Mouse (Mus musculus): ENCODE measurements around the gene Tbx15. TPM values are rescaled to one million over a fixed set of nuclear protein-coding genes. Genes with fewer than 3 reads are reported as not detected.

The Tbx15 gene
- polyA plus RNA-seq, 1 experiment, result 1.5 TPM

GRCm38 (mm10) chr3:99263471-99263903 lies 23.3 kb downstream of the Tbx15 start:
- H3K4me3 ChIP-seq (ENCODE audit: insufficient read depth, low read length), result no peak overlapping the region
- no peak overlapping the region for H3K27ac ChIP-seq (ENCODE audit: insufficient read depth, low read length)
- H3K4me1 ChIP-seq (ENCODE audit: control insufficient read depth, insufficient read depth, low read length), result no peaks in the 10 kb centered on the region
- no peak for TF ChIP-seq POLR2A (IDR thresholded peaks at IDR 0.05; ENCODE audit: extremely low read depth, insufficient read depth, low read length)
- TF ChIP-seq CTCF (IDR thresholded peaks at IDR 0.05; ENCODE audit: extremely low read depth, insufficient read depth, low read length), result no peak

- H3K4me1 ChIP-seq (ENCODE audit: control insufficient read depth, insufficient read depth, low read length), result no peaks in the 10 kb centered on the region
- TF ChIP-seq CTCF (IDR thresholded peaks at IDR 0.05; ENCODE audit: extremely low read depth, insufficient read depth, low read length), result no peak
- no peak for TF ChIP-seq POLR2A (IDR thresholded peaks at IDR 0.05; ENCODE audit: extremely low read depth, insufficient read depth, low read length)
Observed at GRCm38 (mm10) chr3:99264695-99265094, 24.5 kb downstream of the Tbx15 start.

GRCm38 (mm10) chr3:99266752-99267303 lies 26.6 kb downstream of the Tbx15 start:
- Histone ChIP-seq H3K27ac (ENCODE audit: insufficient read depth, low read length) (no peak overlapping the region), H3K4me3 (ENCODE audit: insufficient read depth, low read length) (no peak overlapping the region), H3K4me1 (ENCODE audit: control insufficient read depth, insufficient read depth, low read length) (no peaks in the 10 kb centered on the region)
- TF ChIP-seq POLR2A (IDR thresholded peaks at IDR 0.05; ENCODE audit: extremely low read depth, insufficient read depth, low read length), result no peak
- no peak for TF ChIP-seq CTCF (IDR thresholded peaks at IDR 0.05; ENCODE audit: extremely low read depth, insufficient read depth, low read length)

More at GRCm38 (mm10) chr3:99264695-99265094, 24.5 kb downstream of the Tbx15 start:
- Histone ChIP-seq H3K27ac (ENCODE audit: insufficient read depth, low read length) (no peak overlapping the region), H3K4me3 (ENCODE audit: insufficient read depth, low read length) (no peak overlapping the region)

GRCm38 (mm10) chr3:99277973-99278580 lies 37.9 kb downstream of the Tbx15 start:
- no peak overlapping the region for H3K27ac ChIP-seq (ENCODE audit: insufficient read depth, low read length)
- TF ChIP-seq POLR2A (IDR thresholded peaks at IDR 0.05; ENCODE audit: extremely low read depth, insufficient read depth, low read length) (no peak), CTCF (IDR thresholded peaks at IDR 0.05; ENCODE audit: extremely low read depth, insufficient read depth, low read length) (no peak)
- no peaks in the 10 kb centered on the region for H3K4me1 ChIP-seq (ENCODE audit: control insufficient read depth, insufficient read depth, low read length)
- no peak overlapping the region for H3K4me3 ChIP-seq (ENCODE audit: insufficient read depth, low read length)

- no peak for TF ChIP-seq CTCF (IDR thresholded peaks at IDR 0.05; ENCODE audit: extremely low read depth, insufficient read depth, low read length)
- TF ChIP-seq POLR2A (IDR thresholded peaks at IDR 0.05; ENCODE audit: extremely low read depth, insufficient read depth, low read length), result no peak
- Histone ChIP-seq H3K27ac (ENCODE audit: insufficient read depth, low read length) (no peak overlapping the region), H3K4me3 (ENCODE audit: insufficient read depth, low read length) (no peak overlapping the region), H3K4me1 (ENCODE audit: control insufficient read depth, insufficient read depth, low read length) (no peaks in the 10 kb centered on the region)
Observed at GRCm38 (mm10) chr3:99279718-99280117, 39.5 kb downstream of the Tbx15 start.

- H3K27ac ChIP-seq (ENCODE audit: insufficient read depth, low read length), result no peak overlapping the region
- H3K4me1 ChIP-seq (ENCODE audit: control insufficient read depth, insufficient read depth, low read length), result no peaks in the 10 kb centered on the region
- no peak overlapping the region for H3K4me3 ChIP-seq (ENCODE audit: insufficient read depth, low read length)
- no peak for TF ChIP-seq CTCF (IDR thresholded peaks at IDR 0.05; ENCODE audit: extremely low read depth, insufficient read depth, low read length)
- TF ChIP-seq POLR2A (IDR thresholded peaks at IDR 0.05; ENCODE audit: extremely low read depth, insufficient read depth, low read length), result no peak
Observed at GRCm38 (mm10) chr3:99281453-99281852, 41.3 kb downstream of the Tbx15 start.

GRCm38 (mm10) chr3:99288302-99288701 lies 48.1 kb downstream of the Tbx15 start:
- H3K4me3 ChIP-seq (ENCODE audit: insufficient read depth, low read length), result no peak overlapping the region
- no peak for TF ChIP-seq CTCF (IDR thresholded peaks at IDR 0.05; ENCODE audit: extremely low read depth, insufficient read depth, low read length)
- TF ChIP-seq POLR2A (IDR thresholded peaks at IDR 0.05; ENCODE audit: extremely low read depth, insufficient read depth, low read length), result no peak

GRCm38 (mm10) chr3:99290064-99290702 lies 50.0 kb downstream of the Tbx15 start:
- Histone ChIP-seq H3K4me1 (ENCODE audit: control insufficient read depth, insufficient read depth, low read length) (no peaks in the 10 kb centered on the region), H3K27ac (ENCODE audit: insufficient read depth, low read length) (no peak overlapping the region), H3K4me3 (ENCODE audit: insufficient read depth, low read length) (no peak overlapping the region)
- TF ChIP-seq CTCF (IDR thresholded peaks at IDR 0.05; ENCODE audit: extremely low read depth, insufficient read depth, low read length) (no peak), POLR2A (IDR thresholded peaks at IDR 0.05; ENCODE audit: extremely low read depth, insufficient read depth, low read length) (no peak)

More at GRCm38 (mm10) chr3:99288302-99288701, 48.1 kb downstream of the Tbx15 start:
- H3K27ac ChIP-seq (ENCODE audit: insufficient read depth, low read length), result no peak overlapping the region
- H3K4me1 ChIP-seq (ENCODE audit: control insufficient read depth, insufficient read depth, low read length), result no peaks in the 10 kb centered on the region

- no peak overlapping the region for H3K27ac ChIP-seq (ENCODE audit: insufficient read depth, low read length)
- TF ChIP-seq CTCF (IDR thresholded peaks at IDR 0.05; ENCODE audit: extremely low read depth, insufficient read depth, low read length), result no peak
- no peak for TF ChIP-seq POLR2A (IDR thresholded peaks at IDR 0.05; ENCODE audit: extremely low read depth, insufficient read depth, low read length)
- no peaks in the 10 kb centered on the region for H3K4me1 ChIP-seq (ENCODE audit: control insufficient read depth, insufficient read depth, low read length)
- no peak overlapping the region for H3K4me3 ChIP-seq (ENCODE audit: insufficient read depth, low read length)
Observed at GRCm38 (mm10) chr3:99290878-99291277, 50.7 kb downstream of the Tbx15 start.

GRCm38 (mm10) chr3:99291386-99291785 lies 51.2 kb downstream of the Tbx15 start:
- Histone ChIP-seq H3K4me1 (ENCODE audit: control insufficient read depth, insufficient read depth, low read length) (no peaks in the 10 kb centered on the region), H3K4me3 (ENCODE audit: insufficient read depth, low read length) (no peak overlapping the region), H3K27ac (ENCODE audit: insufficient read depth, low read length) (no peak overlapping the region)
- TF ChIP-seq POLR2A (IDR thresholded peaks at IDR 0.05; ENCODE audit: extremely low read depth, insufficient read depth, low read length), result no peak
- no peak for TF ChIP-seq CTCF (IDR thresholded peaks at IDR 0.05; ENCODE audit: extremely low read depth, insufficient read depth, low read length)
